Mouse (Mus musculus) retina, postnatal 7 days (tissue): ENCODE results near the gene Sema4d.
A peak's percentile ranks its signal among the peaks of the same experiment; 100 is the strongest.

Source experiments
- DNase-seq: peaks from one replicate; pipeline ENCODE4 v3.0.0-alpha.2; 2012; ENCODE audit warnings: low read depth, low spot score

Sema4d gene

DNA sequence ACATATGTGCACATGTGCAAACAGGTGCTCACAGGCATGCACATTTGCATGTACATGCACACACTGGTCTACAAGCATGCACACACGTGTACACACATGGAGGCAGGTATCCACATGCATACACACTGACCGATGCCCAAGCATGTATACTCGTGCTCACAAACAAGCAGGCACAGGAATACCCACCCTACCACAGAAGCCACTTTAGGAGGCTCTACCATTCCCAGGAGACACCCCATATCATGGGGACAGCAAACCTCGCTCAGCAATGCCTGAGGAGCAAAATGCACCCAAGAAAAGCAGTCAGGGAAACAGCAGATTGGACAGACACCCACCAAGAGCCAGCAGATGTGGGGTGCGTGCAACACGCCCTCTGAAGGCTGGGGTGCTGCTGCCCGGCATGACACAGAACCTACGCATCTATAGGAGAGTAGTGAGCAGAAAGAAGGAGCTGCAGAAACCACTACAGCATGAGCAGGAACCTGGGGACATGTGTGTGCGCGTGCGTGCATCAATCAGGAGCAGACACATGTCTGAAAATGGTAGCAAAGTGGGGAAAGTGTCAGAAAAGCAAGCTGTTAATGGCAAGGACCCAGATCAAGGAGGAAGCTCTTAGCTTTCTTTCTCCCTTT, 15.1 kb downstream of the Sema4d start:
- no peak for DNase-seq

DNA sequence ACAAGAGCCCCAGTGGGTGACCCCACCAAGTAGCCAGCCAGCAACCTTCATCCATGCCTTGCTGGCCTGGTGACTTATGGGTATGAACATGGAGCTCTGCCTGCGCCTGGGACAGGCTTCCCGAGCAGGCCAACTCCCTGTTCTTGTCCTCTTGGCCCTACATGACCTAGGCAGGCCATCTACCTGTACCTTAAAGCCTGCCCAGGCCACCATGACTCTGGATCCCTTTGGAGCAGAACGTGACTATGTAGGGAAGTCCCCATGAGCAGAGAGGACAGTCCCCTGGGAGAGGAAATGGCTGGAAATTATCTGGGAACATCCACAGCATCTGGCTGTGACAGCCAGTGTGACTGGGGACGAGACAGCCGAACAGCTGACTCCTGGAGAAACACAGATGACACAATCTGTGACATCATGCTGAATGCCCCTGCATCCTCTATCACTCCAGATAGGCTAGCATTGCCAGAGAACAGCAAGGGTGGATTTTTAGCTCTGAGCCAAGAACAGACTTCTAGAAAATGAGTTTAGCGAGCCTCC, 15.7 kb downstream of the Sema4d start:
- DNase-seq: no peak

GRCm38 (mm10) chr13:51777048-51777737, 16.4 kb downstream of the Sema4d start:
- peak; percentile 36 for DNase-seq

GRCm38 (mm10) chr13:51776160-51776737, 17.3 kb downstream of the Sema4d start:
- DNase-seq: no peak

- no peak for DNase-seq
Observed at GRCm38 (mm10) chr13:51771802-51772206, 21.7 kb downstream of the Sema4d start.

- no peak for DNase-seq
Observed at GRCm38 (mm10) chr13:51770647-51771427, 22.7 kb downstream of the Sema4d start.

GRCm38 (mm10) chr13:51767991-51768761, 25.4 kb downstream of the Sema4d start:
- no peak for DNase-seq

GRCm38 (mm10) chr13:51767513-51767912, 26.0 kb downstream of the Sema4d start:
- no peak for DNase-seq

DNA sequence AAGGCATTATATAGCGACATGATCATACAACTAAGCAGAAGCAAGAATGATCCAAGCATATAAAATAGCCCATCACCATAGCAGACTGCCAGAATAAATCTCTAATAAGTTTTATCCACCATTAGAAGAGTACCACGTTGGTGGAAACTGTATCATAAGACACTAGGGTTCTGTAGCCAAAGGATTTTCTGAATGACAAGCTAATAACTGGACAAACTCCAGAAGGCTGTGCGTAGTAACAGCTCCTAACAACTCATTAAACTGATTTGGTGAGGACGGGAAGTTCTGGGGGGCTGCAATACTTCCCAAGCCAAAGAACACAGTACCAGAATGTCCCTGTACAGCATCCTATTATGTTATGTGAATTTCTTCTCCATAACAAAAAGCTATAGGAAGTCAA, 26.8 kb downstream of the Sema4d start:
- DNase-seq: no peak

- no peak for DNase-seq
Observed at GRCm38 (mm10) chr13:51765369-51765768, 28.2 kb downstream of the Sema4d start.

DNA sequence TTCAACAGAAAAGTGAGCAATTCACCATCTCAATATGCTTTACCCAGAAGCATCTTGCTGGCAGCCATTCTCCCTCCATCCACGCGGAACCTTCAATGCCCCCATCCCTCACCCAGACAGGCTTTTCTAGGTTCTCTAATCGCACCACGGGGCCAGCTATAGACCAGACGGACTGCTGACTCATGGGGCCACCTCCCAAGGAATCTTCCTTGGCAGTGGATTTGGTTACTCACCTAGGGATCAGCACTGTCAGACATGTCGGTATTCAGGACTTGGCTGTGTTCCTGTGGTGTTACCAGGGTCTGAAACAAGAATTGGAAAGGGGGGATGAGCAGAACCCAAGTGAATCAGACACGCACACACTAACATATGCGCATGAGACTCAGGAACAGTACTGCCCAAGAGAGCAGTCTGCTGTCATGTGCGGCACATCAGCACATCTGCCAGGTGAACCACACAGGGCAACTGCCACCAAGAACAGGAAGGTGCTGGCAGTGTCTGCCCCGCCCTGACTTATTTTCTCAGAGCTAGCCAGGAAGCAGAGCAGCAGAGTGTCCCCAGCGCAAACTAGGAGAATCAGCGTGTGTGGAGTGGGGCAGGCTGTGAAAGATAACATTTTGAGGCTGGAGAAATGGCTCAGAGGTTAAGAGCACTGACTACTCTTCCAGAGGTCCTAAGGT, 30.4 kb downstream of the Sema4d start:
- no peak for DNase-seq

GRCm38 (mm10) chr13:51761186-51761813, 32.2 kb downstream of the Sema4d start:
- no peak for DNase-seq

- no peak for DNase-seq
Observed at GRCm38 (mm10) chr13:51759256-51759987, 34.1 kb downstream of the Sema4d start.

- no peak for DNase-seq
Observed at GRCm38 (mm10) chr13:51758428-51758827, 35.1 kb downstream of the Sema4d start.

- DNase-seq: no peak
Observed at GRCm38 (mm10) chr13:51757099-51757498, 36.4 kb downstream of the Sema4d start.

DNA sequence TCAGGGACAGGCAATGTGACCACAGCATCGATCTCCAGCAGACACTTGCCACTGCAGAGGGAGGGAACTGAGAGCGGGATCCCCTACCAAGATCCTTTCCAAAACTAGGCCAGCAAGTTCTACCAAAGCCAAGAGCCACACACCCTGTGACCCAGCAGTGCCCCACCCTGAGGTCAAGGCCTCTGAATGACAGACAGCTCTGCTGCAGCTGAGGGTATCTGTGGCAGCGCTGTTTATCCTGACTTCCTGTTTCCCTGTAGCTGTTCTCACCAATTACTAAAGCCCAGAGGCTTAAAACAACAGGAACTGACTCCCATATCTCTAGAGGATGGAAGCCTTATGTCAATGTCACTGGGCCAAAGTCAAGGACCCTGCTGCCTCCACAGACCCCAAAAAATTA, 37.0 kb downstream of the Sema4d start:
- no peak for DNase-seq

GRCm38 (mm10) chr13:51756019-51756418, 37.5 kb downstream of the Sema4d start:
- DNase-seq: no peak

GRCm38 (mm10) chr13:51755584-51755983, 38.0 kb downstream of the Sema4d start:
- no peak for DNase-seq

GRCm38 (mm10) chr13:51754559-51755126, 38.9 kb downstream of the Sema4d start:
- DNase-seq: no peak
